Mouse (Mus musculus) liver, embryonic 11.5 days (tissue): ENCODE data around the gene Dlgap3. TPM values are rescaled to one million over a fixed set of nuclear protein-coding genes. Genes with fewer than 3 reads are reported as not detected.

Experiments used
- ATAC-seq: fragments of 200-750 bp; cut with Nextera tagmentation; replicated peaks from 2 replicates; pipeline ENCODE4 v1.8.0; 2017; ENCODE audit warnings: moderate number of reproducible peaks, mild to moderate bottlenecking, moderate TSS enrichment, moderate library complexity; ENCODE audit not compliant: low FRiP score
- DNase-seq: peaks from one replicate; pipeline ENCODE4 v3.0.0-alpha.2; 2017; ENCODE audit warnings: low spot score
- H3K27ac ChIP-seq: fragments of 300-500 bp; sonication (generic); 2 replicates; pipeline ENCODE4 v1.5.1; 2014; ENCODE audit warnings: mild to moderate bottlenecking, low read depth, low read length, control low read depth
- H3K27me3 ChIP-seq: fragments of 300-500 bp; sonication (generic); replicated peaks from 2 replicates; pipeline ENCODE4 v1.6.1; 2014; ENCODE audit warnings: low read length, mixed read lengths; ENCODE audit not compliant: control insufficient read depth, insufficient read depth
- H3K36me3 ChIP-seq: fragments of 300-500 bp; sonication (generic); 2 replicates; pipeline ENCODE4 v1.6.1; 2014; ENCODE audit warnings: mild to moderate bottlenecking, low read length, moderate library complexity, mixed read lengths; ENCODE audit not compliant: control insufficient read depth, insufficient read depth
- H3K4me1 ChIP-seq: fragments of 300-500 bp; sonication (generic); replicated peaks from 2 replicates; pipeline ENCODE4 v1.6.1; 2014; ENCODE audit warnings: low read length, mixed read lengths; ENCODE audit not compliant: control insufficient read depth, insufficient read depth
- H3K4me2 ChIP-seq: fragments of 300-500 bp; sonication (generic); 2 replicates; pipeline ENCODE4 v1.6.1; 2014; ENCODE audit warnings: mild to moderate bottlenecking, control low read depth, moderate library complexity
- H3K4me3 ChIP-seq: fragments of 300-500 bp; sonication (generic); 2 replicates; pipeline ENCODE4 v1.5.1; 2014; ENCODE audit warnings: low read depth, low read length, control low read depth
- H3K9ac ChIP-seq: fragments of 300-500 bp; sonication (generic); 2 replicates; pipeline ENCODE4 v1.6.1; 2014; ENCODE audit warnings: low read depth, low read length, control low read depth
- H3K9me3 ChIP-seq: fragments of 300-500 bp; sonication (generic); 2 replicates; pipeline ENCODE4 v1.6.1; 2016; ENCODE audit warnings: low read length, inconsistent platforms, mixed read lengths; ENCODE audit not compliant: control insufficient read depth
- WGBS: fragments of 180-500 bp; shearing (Covaris S2); extraction: QIAGEN DNeasy Blood & Tissue Kit; methylation state at CpG from one replicate; pipeline ENCODE4 v1.1.7; 2014; 5-methylcytosine and 5-hydroxymethylcytosine counted together
- polyA plus RNA-seq: library from polyadenylated mRNA; unstranded; fragments of >200 nt; fragmentation: Nextera tagmentation; extraction: Ambion mirVana; gene quantifications from 2 replicates; pipeline ENCODE4 v1.2.1, GENCODE M21; 2014

The Dlgap3 gene
- polyA plus RNA-seq, 1 experiment from 2014 or later: 1.4 TPM

DNA sequence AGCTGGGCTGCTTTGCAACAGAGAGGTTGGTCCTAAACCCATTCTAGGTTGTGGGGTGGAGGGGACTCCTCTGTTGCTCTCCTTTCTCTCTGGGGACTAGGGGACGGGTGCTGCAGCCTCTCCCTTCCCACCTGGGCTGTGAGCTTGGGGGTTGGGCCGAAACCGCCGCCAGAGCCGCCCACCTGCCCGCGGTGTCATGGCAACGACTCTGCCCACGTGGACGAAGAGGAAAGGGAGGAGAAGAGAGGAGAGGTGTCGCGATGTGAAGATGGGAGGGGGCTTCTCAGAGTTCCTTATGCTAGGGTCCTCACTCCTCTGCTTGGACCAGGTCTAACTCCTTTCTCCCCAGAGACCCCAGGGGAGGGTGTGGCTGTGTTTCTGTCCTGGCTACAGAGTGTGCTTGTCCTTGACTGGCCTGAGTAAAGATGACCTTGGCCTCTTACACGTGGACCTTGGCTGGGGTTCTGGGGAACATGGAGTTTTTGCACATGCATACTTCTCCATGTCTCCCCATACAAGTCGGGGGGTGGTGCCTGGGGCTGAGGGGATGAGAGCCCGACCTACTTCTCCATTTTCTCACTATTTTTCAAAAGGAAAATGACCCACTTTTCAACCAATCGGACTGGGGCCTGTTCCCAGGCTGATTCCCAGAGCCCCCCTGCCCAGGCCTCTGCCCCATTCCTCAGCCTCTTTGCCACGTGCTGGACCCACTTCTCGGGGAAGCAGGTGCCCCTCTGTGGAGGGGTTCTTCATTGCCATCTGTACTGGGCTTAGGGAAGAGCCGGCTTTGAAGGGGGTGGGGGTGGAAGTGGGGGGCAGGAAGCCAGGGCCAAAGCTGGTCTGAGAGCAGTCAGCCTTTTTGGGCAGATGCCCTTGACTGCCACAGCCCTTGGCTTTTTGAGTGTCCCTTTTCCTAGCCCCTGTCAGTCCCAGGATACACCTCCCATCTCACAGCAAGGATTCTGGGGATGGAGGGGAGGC lies 10.8 kb downstream of the Dlgap3 start:
- H3K27me3 ChIP-seq: peaks cover 12% of the 10 kb centered on the region
- no peaks in the 10 kb centered on the region for H3K4me1 ChIP-seq
- no peak overlapping the region for H3K27ac ChIP-seq
- no peaks in the 10 kb centered on the region for H3K36me3 ChIP-seq
- no peak overlapping the region for H3K9ac ChIP-seq
- H3K4me3 ChIP-seq: no peak overlapping the region
- 20% methylated on average over 19 of the region's 19 CpGs for WGBS
- H3K4me2 ChIP-seq: no peak overlapping the region
- ATAC-seq (no peak), DNase-seq (no peak)
- peaks cover 3% of the 10 kb centered on the region; the same call in 1 of the 2 replicates for H3K9me3 ChIP-seq

DNA sequence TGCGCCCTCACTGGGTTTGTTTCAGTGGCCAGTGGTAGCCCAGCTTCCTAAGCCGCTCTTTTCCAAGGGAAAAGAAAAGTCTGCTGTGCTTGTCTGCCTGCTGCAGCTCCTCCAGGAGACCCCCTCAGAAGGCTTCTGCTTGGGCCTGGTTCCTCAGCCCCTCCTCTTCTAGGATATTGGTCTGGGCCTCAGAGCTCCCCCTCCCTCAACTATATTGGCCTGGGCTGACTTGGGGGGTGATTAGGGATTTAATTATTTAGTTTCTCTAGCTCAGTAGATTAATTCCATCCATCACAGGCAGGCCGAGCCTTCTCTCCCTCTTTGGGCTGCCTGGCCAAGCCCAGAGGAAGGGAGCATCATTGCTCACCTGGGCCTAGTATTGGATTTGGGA lies 11.4 kb downstream of the Dlgap3 start:
- Histone ChIP-seq H3K9me3 (peaks cover 3% of the 10 kb centered on the region; the same call in 1 of the 2 replicates), H3K27me3 (peaks cover 12% of the 10 kb centered on the region), H3K4me3 (no peak overlapping the region), H3K27ac (no peak overlapping the region), H3K4me1 (no peaks in the 10 kb centered on the region), H3K36me3 (no peaks in the 10 kb centered on the region), H3K4me2 (no peak overlapping the region), H3K9ac (no peak overlapping the region)
- DNase-seq: no peak
- 56% methylated on average over 3 of the region's 3 CpGs for WGBS
- ATAC-seq: no peak

DNA sequence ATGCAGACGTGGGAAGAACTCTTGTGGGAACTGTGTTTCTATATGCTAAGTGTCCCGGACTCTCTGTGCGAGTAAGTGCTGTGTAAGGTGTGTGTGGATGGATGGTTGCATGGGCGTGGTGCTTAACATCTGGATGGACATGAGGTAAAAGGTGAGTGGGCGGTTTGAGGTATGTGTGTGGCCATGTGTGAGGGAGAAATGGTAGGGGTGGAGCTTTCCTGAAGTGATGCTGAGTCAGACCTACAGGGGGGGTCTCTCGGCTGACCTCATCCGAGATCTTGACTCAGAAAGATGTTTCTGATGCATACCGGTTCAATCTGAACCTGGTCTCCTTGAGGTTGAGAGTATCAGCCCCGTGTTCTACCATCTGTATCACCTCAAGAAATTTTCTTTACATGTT lies 12.0 kb downstream of the Dlgap3 start:
- H3K4me2 ChIP-seq: no peak overlapping the region
- DNase-seq (no peak), ATAC-seq (no peak)
- no peak overlapping the region for H3K4me3 ChIP-seq
- no peaks in the 10 kb centered on the region for H3K36me3 ChIP-seq
- H3K9me3 ChIP-seq: peaks cover 3% of the 10 kb centered on the region; the same call in 1 of the 2 replicates
- peaks cover 12% of the 10 kb centered on the region for H3K27me3 ChIP-seq
- no peak overlapping the region for H3K27ac ChIP-seq
- H3K4me1 ChIP-seq: no peaks in the 10 kb centered on the region
- H3K9ac ChIP-seq: no peak overlapping the region
- 77% methylated on average over 9 of the region's 9 CpGs for WGBS

DNA sequence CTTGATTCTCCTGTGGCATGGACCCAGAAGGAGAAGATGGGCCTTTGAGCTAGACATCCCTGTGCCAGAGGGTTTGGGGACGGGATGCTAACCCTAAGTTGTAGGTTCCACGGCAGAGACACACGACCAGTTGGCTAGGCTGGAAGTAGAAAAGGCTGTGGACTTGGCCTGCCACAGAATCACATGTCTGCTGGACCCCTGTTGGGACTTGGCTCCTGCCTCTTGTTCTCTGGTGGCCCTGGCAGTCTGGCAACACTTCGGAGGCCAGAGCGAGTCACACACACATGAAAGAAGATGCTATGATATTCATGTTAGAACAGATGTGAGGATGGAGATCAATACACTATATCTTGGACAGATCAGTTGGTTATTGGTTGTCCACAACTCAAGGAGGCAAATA lies 14.9 kb downstream of the Dlgap3 start:
- H3K4me3 ChIP-seq: no peak overlapping the region
- H3K4me1 ChIP-seq: no peaks in the 10 kb centered on the region
- H3K9me3 ChIP-seq: peaks cover 3% of the 10 kb centered on the region; the same call in 1 of the 2 replicates
- peaks cover 9% of the 10 kb centered on the region for H3K27me3 ChIP-seq
- DNase-seq (no peak), ATAC-seq (no peak)
- WGBS: 75% methylated on average over 5 of the region's 5 CpGs
- H3K36me3 ChIP-seq: no peaks in the 10 kb centered on the region
- no peak overlapping the region for H3K27ac ChIP-seq
- H3K4me2 ChIP-seq: no peak overlapping the region
- H3K9ac ChIP-seq: no peak overlapping the region

DNA sequence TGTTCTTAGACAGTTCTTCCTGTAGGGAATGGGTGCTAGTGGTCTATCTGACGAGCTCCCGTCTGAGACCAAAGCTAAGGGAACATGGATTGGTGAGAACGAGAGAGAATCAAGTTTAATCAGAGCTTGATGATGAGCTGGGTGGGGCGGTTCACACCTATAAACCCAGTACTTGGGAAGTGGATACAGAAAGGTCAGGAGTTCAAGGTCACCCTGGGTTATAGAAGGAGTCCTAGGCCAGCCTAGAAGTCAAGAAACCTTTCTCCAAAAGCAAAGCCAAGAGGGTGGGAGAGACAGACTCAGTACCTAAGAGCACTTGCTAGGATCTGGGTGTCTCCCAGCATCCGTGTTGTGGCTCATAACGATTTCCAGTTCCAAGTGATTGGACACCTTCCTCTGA lies 21.9 kb downstream of the Dlgap3 start:
- ATAC-seq: no peak
- Histone ChIP-seq H3K4me2 (no peak overlapping the region), H3K36me3 (no peaks in the 10 kb centered on the region), H3K27ac (no peak overlapping the region), H3K9ac (no peak overlapping the region), H3K27me3 (no peaks in the 10 kb centered on the region; the same call in 1 of the 2 replicates), H3K9me3 (no peaks in the 10 kb centered on the region), H3K4me3 (no peak overlapping the region), H3K4me1 (no peaks in the 10 kb centered on the region)
- DNase-seq: no peak
- WGBS: 75% methylated on average over 6 of the region's 6 CpGs

DNA sequence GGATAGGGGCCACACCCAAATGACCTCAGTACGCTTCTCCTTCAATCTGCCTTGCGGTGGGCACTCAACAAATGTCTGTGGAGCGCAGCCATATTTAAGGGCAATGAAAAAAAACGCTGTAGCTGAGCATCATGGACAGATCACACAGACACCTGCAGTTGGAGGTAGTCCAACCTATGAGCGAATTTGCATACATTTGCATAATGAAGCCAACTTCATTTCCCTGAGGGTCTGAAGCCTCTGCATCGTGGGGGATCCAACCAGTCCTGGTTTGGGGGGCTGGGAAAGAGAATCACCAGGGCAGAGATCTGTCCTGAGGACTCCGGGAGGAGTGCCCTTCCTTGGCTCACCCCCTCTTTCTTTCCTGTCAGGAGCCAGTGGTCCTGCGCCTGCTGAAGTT lies 23.7 kb downstream of the Dlgap3 start:
- Histone ChIP-seq H3K27ac (no peak overlapping the region), H3K9ac (no peak overlapping the region), H3K4me2 (no peak overlapping the region), H3K9me3 (no peaks in the 10 kb centered on the region), H3K4me1 (no peaks in the 10 kb centered on the region), H3K27me3 (no peaks in the 10 kb centered on the region; the same call in 1 of the 2 replicates), H3K36me3 (no peaks in the 10 kb centered on the region), H3K4me3 (no peak overlapping the region)
- ATAC-seq (no peak), DNase-seq (no peak)
- WGBS: 63% methylated on average over 8 of the region's 8 CpGs

DNA sequence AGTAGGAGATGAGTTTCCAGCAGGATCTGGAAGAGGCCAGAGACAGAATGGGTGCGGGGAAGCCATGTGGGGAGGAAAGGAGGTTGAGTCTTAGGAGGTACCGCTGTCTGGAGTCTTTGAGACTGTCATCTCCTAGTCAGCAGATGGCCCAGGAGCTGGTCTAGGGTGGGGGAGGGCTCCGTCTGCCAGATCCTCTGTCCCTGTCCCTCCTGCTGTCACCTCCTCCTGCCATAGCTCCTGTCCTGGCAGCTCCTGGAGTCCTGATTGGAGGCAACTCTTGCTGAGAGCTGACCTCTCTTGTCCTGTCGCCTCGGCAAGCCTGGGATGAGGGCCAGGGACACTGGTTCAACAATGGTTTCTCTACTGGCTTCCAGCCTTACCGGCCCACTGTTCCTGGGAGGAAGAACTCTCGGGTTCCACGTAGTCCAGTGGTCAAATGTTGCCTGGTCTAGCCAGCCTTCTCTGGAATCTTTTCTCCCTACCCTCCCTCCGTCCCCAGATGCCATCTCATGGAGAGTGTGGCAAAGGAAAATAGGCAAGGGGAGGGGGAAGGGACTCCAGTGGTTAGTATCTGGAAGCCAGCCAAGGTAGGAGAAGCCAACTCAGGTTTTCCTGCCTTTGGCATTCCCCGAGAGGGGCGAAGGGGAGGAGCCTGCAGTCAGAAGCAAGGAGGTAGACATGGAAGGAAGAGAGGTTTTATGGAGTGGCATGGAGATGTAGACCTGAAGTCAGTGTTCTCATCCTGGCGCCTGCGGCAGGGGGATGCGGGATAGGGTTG lies 24.6 kb downstream of the Dlgap3 start:
- WGBS: 56% methylated on average over 14 of the region's 14 CpGs

DNA sequence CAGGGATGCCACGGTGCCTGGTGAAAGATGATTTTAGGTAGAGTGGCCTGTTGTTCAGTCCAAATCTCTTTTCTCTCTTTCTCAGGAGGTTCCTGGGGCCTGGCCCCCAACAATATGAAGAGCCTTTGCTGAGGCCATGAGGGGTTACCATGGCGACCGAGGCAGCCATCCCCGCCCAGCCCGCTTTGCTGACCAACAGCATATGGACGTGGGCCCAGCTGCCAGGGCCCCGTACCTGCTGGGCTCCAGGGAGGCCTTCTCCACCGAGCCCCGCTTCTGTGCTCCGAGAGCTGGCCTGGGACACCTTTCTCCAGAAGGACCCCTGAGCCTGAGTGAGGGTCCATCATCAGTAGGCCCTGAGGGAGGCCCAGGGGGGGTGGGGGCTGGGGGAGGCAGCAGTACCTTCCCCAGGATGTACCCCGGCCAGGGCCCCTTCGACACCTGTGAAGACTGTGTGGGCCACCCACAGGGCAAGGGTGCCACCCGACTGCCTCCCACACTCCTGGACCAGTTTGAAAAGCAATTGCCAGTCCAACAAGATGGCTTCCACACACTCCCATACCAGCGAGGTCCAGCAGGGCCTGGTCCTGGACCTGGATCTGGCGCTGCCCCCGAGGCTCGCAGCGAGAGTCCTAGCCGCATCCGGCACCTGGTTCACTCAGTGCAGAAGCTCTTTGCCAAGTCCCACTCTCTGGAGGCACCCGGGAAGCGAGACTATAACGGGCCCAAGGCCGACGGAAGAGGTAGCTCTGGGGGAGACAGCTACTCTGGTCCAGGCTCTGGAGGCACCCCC lies 25.7 kb downstream of the Dlgap3 start:
- ATAC-seq (no peak), DNase-seq (no peak)
- Histone ChIP-seq H3K27ac (no peak overlapping the region), H3K4me3 (no peak overlapping the region), H3K9ac (no peak overlapping the region), H3K4me2 (no peak overlapping the region), H3K27me3 (no peaks in the 10 kb centered on the region), H3K9me3 (no peaks in the 10 kb centered on the region), H3K36me3 (no peaks in the 10 kb centered on the region), H3K4me1 (no peaks in the 10 kb centered on the region)
- 83% methylated on average over 25 of the region's 25 CpGs for WGBS

More for the DNA sequence above, 24.6 kb downstream of the Dlgap3 start:
- no peak overlapping the region for H3K27ac ChIP-seq
- no peaks in the 10 kb centered on the region for H3K9me3 ChIP-seq
- no peak for ATAC-seq
- H3K4me1 ChIP-seq: no peaks in the 10 kb centered on the region
- no peak overlapping the region for H3K4me3 ChIP-seq
- H3K4me2 ChIP-seq: no peak overlapping the region
- DNase-seq: no peak
- H3K9ac ChIP-seq: no peak overlapping the region
- no peaks in the 10 kb centered on the region; the same call in 1 of the 2 replicates for H3K27me3 ChIP-seq
- H3K36me3 ChIP-seq: no peaks in the 10 kb centered on the region
